Mouse (Mus musculus): ENCODE measurements around the gene Cluap1.
A peak's percentile ranks its signal among the peaks of the same experiment; 100 is the strongest.

The Cluap1 gene

DNA sequence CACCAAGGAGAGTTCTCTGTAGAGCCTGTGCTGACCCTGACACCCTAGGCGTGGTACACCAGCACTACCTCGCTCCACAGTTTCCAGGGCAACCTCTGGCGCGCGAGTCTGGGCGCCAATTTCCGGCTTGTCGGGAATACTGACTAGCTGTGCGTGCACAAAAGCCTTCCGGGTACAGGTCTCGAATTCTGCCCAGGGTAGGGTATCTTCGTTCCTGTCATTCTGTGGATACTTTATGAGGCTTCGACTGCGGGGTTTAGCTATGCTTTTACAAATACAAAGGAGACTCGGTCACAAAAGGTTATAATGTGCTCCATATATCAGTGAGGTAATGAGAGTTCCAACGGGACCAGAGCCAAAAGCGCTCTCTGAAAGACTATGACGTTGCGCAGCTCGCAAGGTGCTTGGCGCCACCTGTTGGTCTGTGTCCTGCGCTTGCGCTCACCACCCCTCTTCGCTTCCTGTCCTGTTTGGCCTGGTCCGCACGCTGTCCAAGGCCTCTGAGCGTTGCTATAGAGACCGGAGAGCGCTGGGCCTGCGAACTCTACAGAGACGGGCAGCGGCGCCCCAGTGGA, at the start of gene Cluap1, which contains the start of gene 1700037C18Rik:
Gene Cluap1, plus strand, starts transcription at position 265 of the 575 bp plus-strand sequence.
Gene 1700037C18Rik, minus strand, starts transcription at position 153 of the 575 bp plus-strand sequence.
- DNase-seq (ENCODE audit: low read depth, low spot score) = peak; percentile 98

DNA sequence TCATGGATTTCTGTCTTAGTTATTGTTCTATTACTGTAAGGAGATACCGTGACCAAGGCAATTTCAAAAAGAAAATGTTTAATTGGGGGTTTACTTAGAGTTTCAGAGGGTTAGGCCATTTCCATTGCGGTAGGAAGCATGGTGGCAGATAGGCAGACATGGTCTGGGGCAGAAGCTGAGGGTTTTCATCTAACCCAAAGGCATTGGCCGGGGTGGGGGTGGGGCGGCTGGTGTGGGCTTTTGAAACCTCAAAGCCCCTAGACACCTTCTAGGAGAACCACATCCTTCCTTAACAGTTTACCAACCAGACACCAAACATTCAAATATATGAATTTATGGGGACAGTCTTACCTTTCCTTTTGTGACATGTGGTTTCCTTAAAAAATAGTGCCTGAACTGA, 49.3 kb upstream of the Cluap1 start:
- no peak for DNase-seq (ENCODE audit: low read depth, low spot score)

DNA sequence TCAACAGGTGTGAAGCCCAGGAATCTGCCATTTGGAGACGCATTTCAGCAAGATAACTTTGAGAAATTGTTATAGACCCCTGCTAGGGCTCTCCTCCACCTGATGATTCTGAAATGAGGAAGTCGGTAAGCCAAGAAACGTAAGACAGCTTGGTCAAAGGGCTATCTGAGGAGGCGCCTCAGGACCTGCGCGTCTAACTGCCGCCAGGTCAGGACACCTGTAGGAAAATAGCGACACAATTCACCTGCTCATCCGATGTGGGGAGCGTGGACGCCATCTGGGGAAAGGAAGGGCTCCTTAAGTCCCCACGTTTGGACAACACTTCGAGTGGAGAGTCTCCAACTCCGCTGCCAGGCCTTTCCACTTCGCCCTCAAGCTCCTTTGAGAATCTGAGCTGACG, 36.8 kb upstream of the Cluap1 start:
- DNase-seq (ENCODE audit: low read depth, low spot score) = no peak

DNA sequence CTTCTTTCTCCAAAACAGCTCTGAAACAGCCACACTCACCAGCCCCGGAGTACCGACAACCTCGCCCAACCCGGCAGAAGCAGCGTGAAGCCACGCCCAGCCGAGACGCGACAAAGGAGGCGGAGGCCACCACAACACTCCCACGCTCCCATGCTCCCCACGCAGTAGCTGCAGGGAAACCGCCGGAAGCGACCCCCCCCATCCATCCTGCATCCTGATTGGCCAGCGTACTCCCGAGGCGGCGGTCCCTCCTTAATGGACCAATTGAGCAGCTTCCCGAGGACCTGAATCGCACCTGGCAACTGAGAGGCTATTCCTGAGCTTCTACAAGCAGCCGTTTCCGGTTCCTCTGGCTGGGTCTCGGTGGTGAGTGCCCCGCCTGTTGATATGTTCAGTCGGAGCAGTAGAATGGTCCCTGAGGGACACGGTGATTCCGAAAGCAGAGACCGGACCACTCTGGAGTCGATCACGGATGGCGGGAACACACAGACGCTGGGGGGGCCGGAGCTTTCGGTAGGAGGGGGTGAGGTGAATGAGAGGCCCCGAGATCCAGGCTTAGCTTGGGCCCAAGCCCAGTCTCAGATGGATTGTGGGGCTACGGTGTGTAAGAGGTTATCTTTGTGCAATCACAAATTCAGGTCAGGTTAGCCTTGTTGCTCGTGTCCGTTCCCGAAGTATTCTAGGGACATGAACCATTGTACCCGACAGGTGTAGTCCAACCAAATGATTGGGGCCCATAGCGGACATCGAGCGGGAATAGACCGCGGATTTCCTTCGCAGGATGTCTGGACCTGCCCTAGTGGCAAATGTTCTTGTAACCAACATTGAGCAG, 36.2 kb upstream of the Cluap1 start, which contains the start of gene Naa60:
Gene Naa60, plus strand, starts transcription at position 160 of the 832 bp plus-strand sequence.
- DNase-seq (ENCODE audit: low read depth, low spot score) = peak; percentile 98

DNA sequence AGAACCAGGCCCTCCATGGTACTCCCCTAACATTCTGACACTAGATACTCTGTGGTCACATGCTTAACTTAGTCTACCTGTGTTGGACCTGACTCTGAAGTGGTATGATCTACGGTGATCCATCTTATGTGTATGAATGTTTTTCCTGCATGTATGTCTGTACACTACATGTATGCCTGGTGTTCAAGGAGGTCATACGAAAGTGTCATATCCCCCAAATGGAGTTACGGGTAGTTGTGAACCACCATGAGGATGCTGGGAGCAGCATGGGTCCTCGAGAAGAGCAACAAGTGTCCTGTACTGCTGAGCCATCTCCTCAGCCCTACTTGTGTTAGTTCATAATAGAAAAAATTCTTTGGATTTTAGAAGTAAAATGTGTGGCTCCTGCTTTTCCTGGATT, 32.3 kb upstream of the Cluap1 start:
- DNase-seq (ENCODE audit: low read depth, low spot score) = no peak

DNA sequence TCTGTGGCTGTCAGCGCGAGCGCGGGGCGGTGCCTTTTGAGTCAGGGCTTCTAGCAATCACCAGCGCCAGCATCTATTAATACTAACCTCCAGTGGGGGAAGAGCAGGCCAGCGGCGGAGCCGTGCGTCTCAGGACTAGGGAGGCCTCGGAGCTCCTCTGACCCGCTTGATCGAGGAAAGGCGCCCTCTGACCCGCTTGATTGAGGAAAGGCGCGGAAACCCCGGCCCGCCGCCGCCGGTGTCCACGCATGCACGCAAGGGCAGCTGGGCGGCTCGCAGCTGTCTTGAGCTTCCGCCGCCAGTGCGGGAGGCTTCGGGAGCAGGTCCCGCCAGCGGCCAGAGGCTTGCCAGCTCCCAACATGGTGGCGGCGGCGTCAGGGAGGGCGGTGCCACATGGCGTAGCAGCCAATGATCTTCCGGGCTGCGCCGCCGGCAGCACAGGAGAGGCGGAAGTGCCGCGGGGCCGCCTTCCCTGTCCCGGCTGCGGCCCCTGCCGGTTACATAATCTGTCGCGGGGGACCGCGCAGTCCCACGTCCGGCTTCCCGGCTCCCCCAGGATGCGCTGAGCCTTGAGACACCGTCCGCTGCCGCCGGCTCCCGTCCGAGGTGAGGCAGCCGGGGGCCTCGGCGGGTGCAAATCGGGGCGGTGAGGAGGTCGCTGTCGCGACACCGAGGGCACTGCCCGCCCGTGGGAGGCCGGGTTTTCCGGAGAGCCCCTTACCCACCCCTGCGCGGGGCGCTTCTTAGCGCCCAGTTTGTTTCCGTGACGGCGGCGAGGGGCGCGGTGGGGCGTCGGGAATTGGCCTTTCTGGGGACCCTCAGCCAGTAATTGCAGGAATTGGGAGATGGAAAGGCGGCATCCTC, 24.2 kb upstream of the Cluap1 start, which contains the start of the genes Zfp597 and Gm20695:
Gene Zfp597, minus strand, starts transcription at position 361 of the 864 bp plus-strand sequence.
Gene Gm20695, plus strand, starts transcription at position 448 of the 864 bp plus-strand sequence.
- DNase-seq (ENCODE audit: low read depth, low spot score) = peak; percentile 98

DNA sequence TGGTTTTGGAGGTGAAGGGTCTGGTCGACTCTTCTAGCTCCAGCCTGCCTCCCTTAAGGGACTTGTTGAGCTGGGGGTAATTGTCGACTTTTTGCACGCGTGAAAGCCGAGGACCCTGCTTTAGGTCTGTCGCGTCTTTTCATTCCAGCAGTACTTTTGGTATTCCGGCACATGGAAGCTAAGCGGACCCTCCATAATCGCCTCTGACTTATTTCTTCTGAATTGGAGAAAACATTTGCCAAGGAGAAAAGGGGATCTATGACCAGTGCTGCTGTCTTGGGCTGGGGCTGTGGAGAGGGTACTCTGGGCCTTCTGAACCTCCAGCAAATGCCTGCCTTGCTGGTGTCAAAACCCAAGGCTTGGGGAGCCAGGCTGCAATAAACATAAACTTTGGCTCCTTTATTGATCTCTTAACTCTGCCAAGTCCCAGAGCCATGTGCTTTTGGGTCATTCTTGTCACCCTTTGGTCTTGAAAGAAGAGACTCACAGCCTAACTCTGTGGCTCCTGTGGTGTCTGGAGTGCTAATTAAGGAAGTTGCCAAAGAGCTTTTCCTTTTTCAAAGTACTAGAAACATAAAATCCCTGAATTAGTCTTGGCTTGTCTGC, 23.4 kb upstream of the Cluap1 start:
- peak; percentile 26 for DNase-seq (ENCODE audit: low read depth, low spot score)

DNA sequence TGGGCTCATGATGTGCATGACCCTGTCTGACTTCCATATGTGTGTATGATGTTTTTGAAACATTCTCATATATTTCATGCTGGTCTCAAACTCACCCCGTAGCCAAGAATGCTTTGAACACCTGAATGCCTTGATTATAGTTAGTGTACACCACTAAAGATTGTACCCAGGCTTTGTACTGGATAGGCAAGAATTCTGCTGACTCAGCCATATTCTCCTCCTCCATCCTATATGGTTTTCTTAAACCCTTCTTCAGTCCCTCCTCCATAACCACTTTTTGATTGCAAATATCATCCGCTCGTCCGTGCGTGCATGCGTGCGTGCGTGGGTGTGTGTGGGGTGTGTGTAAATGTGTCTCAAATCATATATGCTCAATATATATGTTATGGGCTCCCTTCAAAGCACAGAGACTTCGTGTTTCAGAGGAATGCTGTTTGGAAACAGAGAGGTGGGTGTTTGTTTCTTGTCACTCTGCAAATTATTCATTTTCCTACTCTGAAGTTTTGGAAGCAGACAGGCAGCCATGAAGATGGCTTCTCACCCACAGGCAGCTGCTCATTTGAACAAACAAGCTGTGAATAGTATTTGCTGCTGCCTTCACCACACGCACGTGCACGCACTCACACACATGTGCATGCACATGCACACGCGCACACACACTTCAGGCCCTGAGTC, 16.8 kb upstream of the Cluap1 start:
- DNase-seq (ENCODE audit: low read depth, low spot score) = peak; percentile 51

DNA sequence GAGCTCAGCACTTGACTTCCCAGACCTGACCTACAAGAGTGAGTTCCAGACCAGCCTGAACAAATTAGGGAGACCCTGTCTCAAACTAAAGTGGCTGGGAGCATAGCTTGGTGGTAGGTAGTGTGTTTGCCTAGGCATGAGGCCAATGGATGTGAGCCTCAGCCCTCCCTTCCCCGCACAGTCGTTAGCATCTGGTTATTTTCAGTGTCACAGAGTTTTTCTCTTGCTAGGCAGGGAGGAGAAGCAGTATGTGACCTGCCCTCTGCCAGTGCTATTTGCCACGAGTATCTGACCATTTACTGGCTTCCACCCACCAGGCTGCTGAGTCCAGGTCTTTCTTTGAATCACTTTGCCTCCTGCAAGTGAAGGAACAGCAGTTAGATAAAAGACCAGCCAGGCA, 14.9 kb upstream of the Cluap1 start:
- DNase-seq (ENCODE audit: low read depth, low spot score) = no peak

DNA sequence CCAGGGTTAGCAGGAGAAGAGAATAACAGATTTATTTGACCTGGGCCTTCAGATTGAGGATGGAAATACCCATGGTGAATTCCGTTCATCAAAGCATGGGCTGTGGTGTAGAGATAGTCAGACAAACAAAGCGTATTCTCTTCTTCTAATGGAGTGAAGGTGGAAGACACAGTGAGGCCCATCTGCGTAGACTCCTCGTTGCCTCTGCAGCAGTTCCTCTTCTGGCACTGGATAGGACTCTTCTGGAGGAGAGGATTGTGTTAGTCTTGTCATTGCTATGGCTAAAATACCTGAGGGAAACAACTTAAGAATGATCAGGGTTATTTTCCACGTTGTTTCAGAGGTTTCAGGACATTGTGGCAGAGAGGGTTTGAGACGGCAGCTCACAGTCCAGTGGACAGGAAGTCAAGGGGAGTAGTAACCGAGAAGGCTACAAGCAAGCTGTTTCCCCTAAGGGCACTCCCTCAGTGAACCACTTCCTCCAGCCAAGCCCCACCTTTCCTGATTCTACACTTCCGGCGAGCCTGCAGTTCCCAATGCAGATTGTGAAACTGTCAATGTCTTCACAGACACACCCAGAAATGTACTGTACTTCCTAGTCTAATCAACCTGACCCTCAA, 13.3 kb upstream of the Cluap1 start:
- peak; percentile 31 for DNase-seq (ENCODE audit: low read depth, low spot score)

DNA sequence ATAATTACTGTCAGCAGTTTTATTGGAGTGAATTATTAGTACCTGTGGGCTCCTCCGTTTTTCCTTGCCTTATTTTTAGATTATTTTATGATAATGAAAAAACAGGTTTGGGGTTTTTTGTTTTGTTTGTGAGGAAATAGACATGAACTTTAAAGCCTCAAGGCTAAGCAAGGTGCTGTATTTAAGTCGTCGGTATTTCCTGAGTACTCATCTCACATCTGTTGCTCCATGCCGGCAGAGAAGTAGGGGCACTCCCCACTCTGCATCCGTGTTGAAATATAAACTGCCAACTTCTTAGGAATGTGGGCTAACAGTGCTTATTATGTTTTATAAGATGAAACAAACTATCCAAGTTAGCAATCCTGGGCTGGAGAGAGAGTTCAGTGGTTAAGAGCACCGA, 12.6 kb upstream of the Cluap1 start:
- DNase-seq (ENCODE audit: low read depth, low spot score) = no peak

DNA sequence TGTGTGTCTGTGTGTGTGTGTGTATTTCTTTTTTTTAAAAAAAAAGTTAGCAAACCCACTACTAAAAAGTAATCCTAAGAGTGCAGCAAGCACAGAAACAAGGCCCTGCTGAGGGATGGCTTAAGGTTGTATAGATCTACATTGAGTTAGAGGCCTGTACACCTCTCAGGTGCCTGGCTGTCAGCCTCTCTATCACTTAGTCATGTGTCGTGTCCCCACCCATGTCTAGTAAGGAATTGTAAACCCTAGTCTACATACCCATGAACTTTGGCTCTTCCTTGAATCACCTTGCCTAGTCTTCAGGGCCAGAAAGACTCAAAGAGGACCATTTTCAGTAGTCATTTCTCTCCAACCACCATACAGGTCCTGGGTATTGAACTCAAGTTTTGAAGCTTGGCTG, 12.0 kb upstream of the Cluap1 start:
- DNase-seq (ENCODE audit: low read depth, low spot score) = no peak

DNA sequence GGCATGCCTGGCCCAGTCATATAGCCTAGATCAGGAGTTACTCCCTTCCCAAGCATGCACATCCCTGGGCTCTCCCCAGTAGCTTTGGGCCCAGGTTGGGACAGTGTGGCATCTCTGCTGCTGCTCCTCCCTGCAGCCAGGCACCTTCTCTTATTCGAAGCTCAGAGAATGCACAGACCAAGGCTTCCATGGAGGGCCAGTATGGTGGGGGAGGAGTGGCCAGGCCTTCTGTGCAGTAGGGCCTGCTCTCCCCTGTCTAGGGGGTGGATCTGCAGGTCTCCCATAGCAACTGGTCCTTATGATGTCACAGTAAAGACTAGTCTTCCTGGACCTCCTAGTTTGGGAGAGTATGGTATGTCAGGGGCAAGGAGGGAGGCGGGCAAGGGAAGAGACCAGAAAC, 1.1 kb upstream of the Cluap1 start:
- no peak for DNase-seq (ENCODE audit: low read depth, low spot score)

DNA sequence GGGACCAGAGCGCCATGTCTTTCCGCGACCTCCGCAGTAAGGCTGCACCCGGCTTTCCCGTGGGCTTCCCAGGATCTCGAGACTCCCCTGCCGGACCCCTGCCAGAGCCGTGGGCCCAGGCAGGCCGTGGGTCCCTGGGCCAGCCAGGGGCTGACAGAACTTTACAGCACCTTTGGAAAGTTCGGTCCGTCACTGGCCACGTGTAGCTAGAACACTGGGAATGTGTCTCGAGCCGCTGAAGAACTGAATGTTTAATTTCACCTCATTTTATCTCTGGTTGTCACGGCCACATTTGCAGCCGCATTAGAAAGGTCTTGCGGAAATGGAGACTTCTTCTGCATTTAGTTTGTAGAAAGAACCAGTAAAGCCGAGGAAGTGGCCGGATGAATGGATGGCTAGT, 517 bp downstream of the Cluap1 start:
- no peak for DNase-seq (ENCODE audit: low read depth, low spot score)

DNA sequence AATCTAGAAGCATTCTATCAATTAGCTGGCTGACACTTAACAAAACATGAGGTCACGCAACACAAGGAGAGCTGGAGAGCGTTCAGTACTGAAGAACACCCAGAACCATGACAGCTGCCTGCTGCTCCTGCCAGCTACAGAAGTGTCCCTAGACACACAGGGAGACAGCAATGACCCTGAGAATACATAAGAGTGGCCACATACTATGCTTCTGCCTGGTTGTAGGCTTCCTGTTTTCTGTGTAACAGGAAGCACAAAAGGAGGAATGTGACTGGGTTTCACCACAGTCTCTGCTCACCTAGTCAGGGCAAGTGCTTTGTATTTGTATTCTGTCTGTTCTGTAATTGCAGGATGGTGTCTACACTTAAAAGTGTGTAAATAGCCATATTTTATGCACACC, 12.2 kb downstream of the Cluap1 start:
- no peak for DNase-seq (ENCODE audit: low read depth, low spot score)

DNA sequence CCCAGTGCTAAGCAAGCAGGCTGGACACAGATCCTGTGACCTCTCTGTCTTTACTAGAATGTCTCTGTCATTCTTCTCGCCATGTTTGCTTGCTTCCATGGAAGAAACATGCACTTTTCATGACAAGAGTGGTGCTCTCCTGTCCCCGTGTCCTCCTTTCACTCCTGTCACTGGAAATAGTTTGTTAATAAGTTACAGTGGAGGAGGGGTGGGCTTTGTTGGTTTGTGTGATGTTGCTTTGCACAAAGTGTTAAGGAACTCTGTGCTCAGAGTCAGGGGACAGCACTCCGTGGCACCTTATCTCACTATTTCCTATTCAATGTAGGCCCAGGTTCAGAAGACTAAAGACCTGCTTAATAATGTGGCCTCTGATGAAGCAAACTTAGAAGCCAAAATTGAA, 14.9 kb downstream of the Cluap1 start:
- no peak for DNase-seq (ENCODE audit: low read depth, low spot score)

DNA sequence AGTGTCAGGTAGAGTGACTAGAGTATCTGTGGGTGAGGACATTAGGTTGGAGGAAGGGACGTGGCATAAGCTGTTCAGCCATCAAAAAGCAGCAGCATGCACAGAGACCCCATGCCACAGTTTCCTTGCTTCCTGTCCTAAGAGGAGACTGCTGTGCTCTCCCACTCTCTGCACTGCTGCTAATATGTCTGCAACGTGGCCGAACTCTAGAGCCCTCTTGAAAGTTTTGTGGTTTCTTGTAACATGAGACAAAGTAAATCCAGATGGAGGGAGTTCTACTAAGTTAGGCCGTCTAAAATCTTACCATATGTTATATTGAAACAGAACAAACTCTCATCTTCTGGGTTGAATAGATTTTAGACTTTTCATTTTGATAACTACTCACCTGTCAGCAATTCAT, 15.4 kb downstream of the Cluap1 start:
- no peak for DNase-seq (ENCODE audit: low read depth, low spot score)

DNA sequence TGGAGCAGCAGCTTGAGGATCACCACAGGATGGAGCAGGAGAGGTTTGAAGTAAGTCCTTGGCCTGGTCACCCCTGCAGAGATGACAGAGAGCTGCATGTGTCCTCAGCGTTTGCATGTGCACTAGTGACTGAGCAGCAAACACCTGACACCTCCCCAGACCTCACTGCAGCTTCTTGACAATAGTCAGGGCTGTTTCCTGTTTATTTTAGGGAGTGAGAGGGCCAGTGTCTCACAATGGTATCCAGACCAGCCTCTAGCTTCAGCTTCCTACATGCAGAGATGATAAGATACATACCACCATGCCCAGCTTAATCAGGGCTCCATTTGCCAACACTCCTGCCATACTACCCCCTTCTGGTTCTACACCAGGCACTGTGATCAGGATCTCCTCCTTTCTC, 20.0 kb downstream of the Cluap1 start:
- DNase-seq (ENCODE audit: low read depth, low spot score) = no peak

DNA sequence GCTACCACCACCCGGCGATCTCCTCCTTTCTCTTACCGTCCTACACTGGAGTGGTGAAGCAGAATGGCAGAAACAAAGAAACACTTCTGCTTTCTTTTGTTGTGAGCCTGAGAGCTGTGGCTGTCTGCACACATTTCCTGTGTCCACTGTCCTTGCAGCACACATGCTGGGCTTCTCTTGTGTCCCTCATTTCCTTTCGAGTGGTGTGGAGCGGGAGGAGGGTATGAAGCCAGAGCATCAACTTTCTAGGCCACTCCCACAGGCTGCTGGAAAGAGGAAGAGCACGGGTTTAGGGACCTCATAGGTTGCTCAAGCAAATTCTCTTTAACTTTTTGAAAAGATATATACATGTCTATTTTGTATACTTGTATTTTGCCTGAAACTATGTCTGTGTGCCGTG, 20.6 kb downstream of the Cluap1 start:
- peak; percentile 36 for DNase-seq (ENCODE audit: low read depth, low spot score)

DNA sequence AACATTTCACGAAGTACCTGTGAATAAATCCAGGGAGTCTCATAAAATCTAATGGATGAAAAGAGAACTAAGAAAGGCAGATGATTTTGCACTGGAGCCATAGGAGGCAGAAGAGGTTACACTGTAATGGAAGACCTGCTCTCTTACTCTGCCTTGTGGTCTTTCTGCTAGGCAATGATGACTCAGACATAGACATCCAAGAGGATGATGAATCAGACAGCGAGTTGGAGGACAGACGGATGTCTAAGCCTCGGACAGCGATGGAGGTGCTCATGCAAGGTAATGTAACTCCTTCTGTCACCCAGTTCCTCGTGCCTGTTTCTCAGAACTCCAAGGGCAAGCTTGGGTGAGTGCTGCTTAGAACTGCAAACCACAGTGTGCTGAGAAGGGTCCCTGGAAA, 24.9 kb downstream of the Cluap1 start:
- peak; percentile 36 for DNase-seq (ENCODE audit: low read depth, low spot score)

DNA sequence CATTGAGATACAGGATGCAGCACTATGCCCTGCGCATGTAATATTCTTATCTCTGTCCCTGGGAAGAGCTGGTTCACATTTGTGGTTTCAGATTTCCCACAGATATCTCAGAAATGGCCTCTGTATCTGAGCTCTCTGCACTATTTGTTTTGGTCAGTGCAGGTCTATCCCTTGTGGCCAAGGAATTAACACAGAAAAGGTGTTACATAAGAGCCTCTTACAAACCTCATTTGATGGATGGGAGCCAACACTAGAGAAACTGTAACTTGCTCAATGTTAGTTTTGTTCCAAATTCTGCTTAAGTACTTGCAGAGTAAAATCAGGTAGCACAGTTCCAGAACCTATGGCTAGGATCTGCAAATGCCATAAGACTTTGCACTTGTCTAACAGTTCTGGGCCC, 25.5 kb downstream of the Cluap1 start:
- peak; percentile 33 for DNase-seq (ENCODE audit: low read depth, low spot score)
